In genomic region chr19:48847700-48848099, GRCm38 (mm10) we compare ENCODE assay signal across 23 mouse cellular contexts.
"Had no signal": no experiment of that assay in that cellular context is flagged by ENCODE, and none has a peak within 500 bp of the region (broad histone marks: within the 10 kb centered on the region; RNA-seq: fewer than 3 reads in every experiment).

No protein-coding gene starts in this region.

- H3K27me3 ChIP-seq: heart, embryonic 13.5 days; heart, embryonic 15.5 days; hindbrain, embryonic 13.5 days; hindbrain, embryonic 15.5 days; liver, embryonic 13.5 days; liver, embryonic 15.5 days had no signal

- H3K27ac ChIP-seq: heart, adult 2 months; heart, embryonic 13.5 days; heart, embryonic 15.5 days; hindbrain, embryonic 13.5 days; hindbrain, embryonic 15.5 days; hindbrain, postnatal 0 days; left cerebral cortex, adult 2 months; liver, embryonic 13.5 days; liver, embryonic 15.5 days had no signal

- ATAC-seq: hindbrain, postnatal 0 days; liver, postnatal 0 days had no signal

- H3K4me3 ChIP-seq: heart, adult 2 months; heart, embryonic 13.5 days; heart, embryonic 15.5 days; hindbrain, embryonic 13.5 days; hindbrain, embryonic 15.5 days; left cerebral cortex, adult 2 months; liver, embryonic 13.5 days; liver, embryonic 15.5 days had no signal

- H3K36me3 ChIP-seq: heart, embryonic 13.5 days; heart, embryonic 15.5 days; hindbrain, embryonic 13.5 days; hindbrain, embryonic 15.5 days; liver, embryonic 13.5 days; liver, embryonic 15.5 days had no signal

- H3K9ac ChIP-seq: heart, embryonic 13.5 days; heart, embryonic 15.5 days; hindbrain, embryonic 13.5 days; hindbrain, embryonic 15.5 days; liver, embryonic 13.5 days; liver, embryonic 15.5 days; liver, postnatal 0 days had no signal

- H3K4me2 ChIP-seq: heart, embryonic 11.5 days; heart, embryonic 13.5 days; heart, embryonic 15.5 days; hindbrain, embryonic 13.5 days; hindbrain, embryonic 15.5 days; liver, embryonic 11.5 days; liver, embryonic 13.5 days; liver, embryonic 15.5 days had no signal

- H3K9me3 ChIP-seq: heart, embryonic 13.5 days; heart, embryonic 15.5 days; hindbrain, embryonic 15.5 days; liver, embryonic 13.5 days; liver, embryonic 15.5 days had no signal

- H3K4me1 ChIP-seq: heart, embryonic 13.5 days; heart, embryonic 15.5 days; hindbrain, embryonic 13.5 days; hindbrain, embryonic 15.5 days; liver, embryonic 13.5 days; liver, embryonic 15.5 days had no signal

- DNase-seq: gastrocnemius, postnatal 14 days; gastrocnemius, postnatal 36 days; heart, adult 11 months; heart, adult 2 months; heart, postnatal 14 days; heart, postnatal 36 days; kidney, adult 18-20 months; kidney, adult 8-10 months; kidney, postnatal 25 days; kidney, postnatal 4 days; layer of hippocampus, adult 9-11 months; liver; liver, embryonic 13.5 days; liver, postnatal 0 days had no signal
